Mouse (Mus musculus) myocyte (in vitro differentiated cells): ENCODE data around the gene Man1c1.

Experiments
- CEBPB ChIP-seq: IDR thresholded peaks from 2 replicates; pipeline ENCODE4 v1.6.1; 2011; ENCODE audit warnings: mild to moderate bottlenecking, moderate library complexity; ENCODE audit not compliant: poor library complexity, insufficient read depth, severe bottlenecking
- E2F4 ChIP-seq: IDR thresholded peaks from one replicate; pipeline ENCODE4 v1.6.1; 2011; ENCODE audit warnings: mild to moderate bottlenecking, control low read depth, moderate library complexity; ENCODE audit not compliant: insufficient read depth
- MAX ChIP-seq: IDR thresholded peaks from one replicate; pipeline ENCODE4 v1.6.1; 2011; ENCODE audit warnings: low read depth, mild to moderate bottlenecking, control low read depth
- MYOD1 ChIP-seq, 3 experiments: IDR thresholded peaks; one replicate each; pipeline ENCODE4 v1.6.1; 2011; ENCODE audit warnings: control low read depth in 2 of 3, low read depth in 2 of 3, mild to moderate bottlenecking in 2 of 3, moderate library complexity in 1 of 3; ENCODE audit not compliant: insufficient read length in 2 of 3, control insufficient read depth in 1 of 3
- MYOG ChIP-seq, 3 experiments: IDR thresholded peaks; one replicate each; pipeline ENCODE4 v1.6.1; 2011; ENCODE audit warnings: control low read depth in 2 of 3, low read depth in 2 of 3, mild to moderate bottlenecking in 2 of 3; ENCODE audit not compliant: insufficient read length in 2 of 3, control insufficient read depth in 1 of 3, insufficient read depth in 1 of 3
- POLR2A ChIP-seq: IDR thresholded peaks from one replicate; pipeline ENCODE4 v1.6.1; 2011; ENCODE audit warnings: low read depth, mild to moderate bottlenecking, control low read depth, moderate library complexity; ENCODE audit not compliant: insufficient read length
- POLR2AphosphoS2 ChIP-seq: IDR thresholded peaks from one replicate; pipeline ENCODE4 v1.6.1; 2011; ENCODE audit warnings: low read depth, control low read depth; ENCODE audit not compliant: insufficient read length
- REST ChIP-seq: IDR thresholded peaks from one replicate; pipeline ENCODE4 v1.6.1; 2011; ENCODE audit warnings: mild to moderate bottlenecking, control low read depth, moderate library complexity; ENCODE audit not compliant: insufficient read depth, insufficient read length
- TCF12 ChIP-seq: IDR thresholded peaks from one replicate; pipeline ENCODE4 v1.6.1; 2011; ENCODE audit warnings: mild to moderate bottlenecking, control low read depth; ENCODE audit not compliant: poor library complexity, insufficient read depth, severe bottlenecking
- USF1 ChIP-seq: IDR thresholded peaks from one replicate; pipeline ENCODE4 v1.6.1; 2011; ENCODE audit warnings: low read depth, mild to moderate bottlenecking, control low read depth, moderate library complexity

GRCm38 (mm10) chr4:134549899-134550298 lies 154.2 kb downstream of the Man1c1 start:
- no peak for TF ChIP-seq POLR2A
- no peak for TF ChIP-seq MYOD1 (IDR thresholded peaks at IDR 0.05; ENCODE audit: control insufficient read depth in 1 of 3, insufficient read length in 2 of 3, low read depth in 2 of 3)
- TF ChIP-seq CEBPB: no peak
- no peak for TF ChIP-seq MAX
- TF ChIP-seq REST: no peak
- no peak for TF ChIP-seq TCF12
- no peak for TF ChIP-seq USF1
- no peak for TF ChIP-seq E2F4
- TF ChIP-seq POLR2AphosphoS2: no peak
- no peak for TF ChIP-seq MYOG (IDR thresholded peaks at IDR 0.05; ENCODE audit: control insufficient read depth in 1 of 3, insufficient read depth in 1 of 3, insufficient read length in 2 of 3, low read depth in 2 of 3)
